Mouse (Mus musculus) spleen, adult 2 months (tissue): Measurements from ENCODE around the gene Fam172a.

Experiments used
- CTCF ChIP-seq: fragments of 200-500 bp; IDR thresholded peaks from 2 replicates; pipeline ENCODE4 v1.5.1; 2011; ENCODE audit warnings: mild to moderate bottlenecking, inconsistent platforms; ENCODE audit not compliant: insufficient read depth, insufficient read length, insufficient replicate concordance; ENCODE audit errors: extremely low read depth
- POLR2A ChIP-seq: fragments of 200-500 bp; IDR thresholded peaks from 2 replicates; pipeline ENCODE4 v1.6.1; 2011; ENCODE audit warnings: low read depth, low read length, inconsistent platforms

GRCm38 (mm10) chr13:78104851-78105250, 403.0 kb downstream of the Fam172a start:
- TF ChIP-seq CTCF (no peak), POLR2A (no peak)
